In the genomic region with DNA sequence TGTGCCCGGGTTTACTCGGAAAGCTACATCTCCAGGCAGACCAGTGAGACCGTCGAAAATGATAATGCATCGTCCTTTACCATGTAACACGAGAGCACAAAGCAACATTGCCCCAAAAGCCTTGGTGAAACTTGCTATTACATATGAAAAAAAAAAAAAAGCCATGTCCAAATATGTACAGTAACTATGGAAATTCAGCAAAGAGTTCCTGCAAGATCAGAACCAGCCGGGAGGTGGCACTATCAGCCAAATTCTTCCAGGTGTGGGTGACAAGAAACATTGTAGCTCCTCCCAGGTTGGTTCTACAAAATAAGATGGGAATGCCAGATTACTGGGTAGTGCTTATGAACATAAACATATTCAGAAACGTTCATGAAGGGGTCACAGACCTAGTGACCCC, we compare ENCODE assay signal across 18 mouse cellular contexts. TPM values are rescaled to one million over a fixed set of nuclear protein-coding genes. Genes with fewer than 3 reads are reported as not detected.
DNase-seq lines count a peak whose midpoint lies in the region; ATAC-seq and TF ChIP-seq lines count a peak whose summit lies in the region.
"Had no signal": no experiment of that assay in that cellular context is flagged by ENCODE, and none has a peak within 500 bp of the region (broad histone marks: within the 10 kb centered on the region; RNA-seq: fewer than 3 reads in every experiment).

No protein-coding gene starts in this region.

- no peaks in the 10 kb centered on the region for H3K9me3 ChIP-seq in intestine, postnatal 0 days (ENCODE audit: control insufficient read depth)
- H3K9me3 ChIP-seq in intestine, embryonic 16.5 days (ENCODE audit: control insufficient read depth, low read length) = no peaks in the 10 kb centered on the region
- no peaks in the 10 kb centered on the region for H3K9me3 ChIP-seq in lung, embryonic 14.5 days (ENCODE audit: low read depth, low read length)
- no peaks in the 10 kb centered on the region for H3K9me3 ChIP-seq in ES-E14 (ENCODE audit: control insufficient read depth, insufficient read depth, low read depth, low read length)
- H3K9me3 ChIP-seq: embryonic facial prominence, embryonic 13.5 days; forebrain, embryonic 13.5 days; limb, embryonic 15.5 days had no signal

- no peaks in the 10 kb centered on the region for H3K4me1 ChIP-seq in intestine, postnatal 0 days (replicated peaks; ENCODE audit: control insufficient read depth, insufficient read depth, low read length)
- H3K4me1 ChIP-seq in intestine, embryonic 16.5 days (ENCODE audit: control insufficient read depth, insufficient read depth, low read length) = no peaks in the 10 kb centered on the region
- no peaks in the 10 kb centered on the region for H3K4me1 ChIP-seq in lung, embryonic 14.5 days (ENCODE audit: insufficient read depth)
- 0 out of 4 replicates have a peak, but pooled peaks cover 0 to 2% of the 10 kb centered on the region in 2 experiments for H3K4me1 ChIP-seq in ES-E14 (ENCODE audit: control insufficient read depth in 2 of 2, insufficient read depth in 2 of 2, low read length in 2 of 2, poor library complexity in 1 of 2)
- H3K4me1 ChIP-seq: embryonic facial prominence, embryonic 13.5 days; forebrain, embryonic 13.5 days; limb, embryonic 15.5 days had no signal

- no peak for ATAC-seq in intestine, postnatal 0 days
- no peak for ATAC-seq in intestine, embryonic 16.5 days
- ATAC-seq in lung, embryonic 14.5 days (ENCODE audit: insufficient read depth) = no peak
- ATAC-seq in erythroblast, adult 5-6 weeks (replicated peaks; ENCODE audit: low FRiP score, poor library complexity, severe bottlenecking) = no peak
- ATAC-seq: forebrain, embryonic 13.5 days; inflammation-experienced regulatory T-cells, adult 6 months had no signal

- H3K27me3 ChIP-seq in intestine, postnatal 0 days (replicated peaks; ENCODE audit: control insufficient read depth, insufficient read depth, low read length) = no peaks in the 10 kb centered on the region
- H3K27me3 ChIP-seq in intestine, embryonic 16.5 days (replicated peaks; ENCODE audit: control insufficient read depth, insufficient read depth, low read length) = no peaks in the 10 kb centered on the region
- no peaks in the 10 kb centered on the region for H3K27me3 ChIP-seq in lung, embryonic 14.5 days (ENCODE audit: insufficient read depth, low read length)
- H3K27me3 ChIP-seq: forebrain, embryonic 13.5 days had no signal

- H3K36me3 ChIP-seq in intestine, postnatal 0 days (ENCODE audit: control insufficient read depth, insufficient read depth) = no peaks in the 10 kb centered on the region
- no peaks in the 10 kb centered on the region for H3K36me3 ChIP-seq in intestine, embryonic 16.5 days (ENCODE audit: control insufficient read depth, insufficient read depth, low read length)
- no peaks in the 10 kb centered on the region for H3K36me3 ChIP-seq in lung, embryonic 14.5 days (ENCODE audit: insufficient read depth)
- H3K36me3 ChIP-seq in ES-E14 (ENCODE audit: control insufficient read depth, insufficient read depth, low read length, poor library complexity, severe bottlenecking) = no peaks in the 10 kb centered on the region
- H3K36me3 ChIP-seq: embryonic facial prominence, embryonic 13.5 days; limb, embryonic 15.5 days had no signal

- WGBS in intestine, postnatal 0 days = 74% methylated on average over 8 of the region's 8 CpGs
- WGBS in intestine, embryonic 16.5 days = 74% methylated on average over 8 of the region's 8 CpGs
- WGBS in lung, embryonic 14.5 days = 65% methylated on average over 8 of the region's 8 CpGs

- in situ Hi-C loops in ES-E14 (cut with MboI; ENCODE audit: low sequenced_read_pairs in 2 of 2, unreplicated experiment in 2 of 2) = no loop called here

- H3K4me2 ChIP-seq in intestine, postnatal 0 days (replicated peaks; ENCODE audit: low read depth) = no peak overlapping the region
- H3K4me2 ChIP-seq in intestine, embryonic 16.5 days (ENCODE audit: low read depth, low read length) = no peak overlapping the region
- no peak overlapping the region for H3K4me2 ChIP-seq in lung, embryonic 14.5 days
- H3K4me2 ChIP-seq: embryonic facial prominence, embryonic 13.5 days; forebrain, embryonic 13.5 days; limb, embryonic 15.5 days had no signal

- H3K4me3 ChIP-seq in intestine, postnatal 0 days (ENCODE audit: low read depth, low read length) = no peak overlapping the region
- H3K4me3 ChIP-seq in intestine, embryonic 16.5 days (ENCODE audit: low read length) = no peak overlapping the region
- H3K4me3 ChIP-seq in lung, embryonic 14.5 days (ENCODE audit: low read depth, low read length) = no peak overlapping the region
- no peak overlapping the region for H3K4me3 ChIP-seq in ES-E14 (ENCODE audit: insufficient read depth in 1 of 2, low read depth in 1 of 2, low read length in 2 of 2, poor library complexity in 1 of 2, severe bottlenecking in 1 of 2)
- H3K4me3 ChIP-seq: embryonic facial prominence, embryonic 13.5 days; forebrain, embryonic 13.5 days; limb, embryonic 15.5 days; myocyte had no signal

- no peak overlapping the region for H3K27ac ChIP-seq in intestine, postnatal 0 days (ENCODE audit: low read depth, low read length)
- no peak overlapping the region for H3K27ac ChIP-seq in intestine, embryonic 16.5 days (ENCODE audit: low read length)
- no peak overlapping the region for H3K27ac ChIP-seq in lung, embryonic 14.5 days (ENCODE audit: low read depth)
- H3K27ac ChIP-seq in ES-E14 (ENCODE audit: insufficient read depth, low read depth, low read length, poor library complexity, severe bottlenecking) = no peak overlapping the region
- H3K27ac ChIP-seq: embryonic facial prominence, embryonic 13.5 days; forebrain, embryonic 13.5 days; limb, embryonic 15.5 days had no signal

- no peak overlapping the region for H3K9ac ChIP-seq in intestine, postnatal 0 days (ENCODE audit: low read depth, low read length)
- no peak overlapping the region for H3K9ac ChIP-seq in intestine, embryonic 16.5 days (ENCODE audit: low read depth, low read length)
- H3K9ac ChIP-seq in lung, embryonic 14.5 days = no peak overlapping the region
- H3K9ac ChIP-seq in ES-E14 (ENCODE audit: insufficient read depth, low read depth, low read length, poor library complexity, severe bottlenecking) = no peak overlapping the region
- H3K9ac ChIP-seq: embryonic facial prominence, embryonic 13.5 days; forebrain, embryonic 13.5 days; limb, embryonic 15.5 days had no signal

- peak; percentile 35 for DNase-seq in lung, embryonic 14.5 days
- no peak for DNase-seq in lung, postnatal 14 days
- no peak for DNase-seq in ES-E14 (ENCODE audit: low read depth, low spot score)
- DNase-seq in induced T-regulatory cell, adult 2 months (ENCODE audit: low read depth) = peak; percentile 56
- DNase-seq in adrenal gland, adult 18-20 months (ENCODE audit: low spot score in 2 of 2) = no peak
- DNase-seq: adrenal gland, postnatal 14 days; heart, postnatal 36 days; kidney, postnatal 4 days had no signal

- TF ChIP-seq CTCF in intestine, postnatal 0 days (IDR thresholded peaks at IDR 0.05; ENCODE audit: low read depth) = peak; percentile 50
- peak; percentile 23; the same call in 1 of the 2 replicates for TF ChIP-seq CTCF in lung, embryonic 14.5 days (IDR thresholded peaks at IDR 0.05; ENCODE audit: low read depth)

TF ChIP-seq in ES-E14, 5 proteins besides CTCF, POLR2A, EP300 and RAD21:
- TF ChIP-seq ZC3H11A (IDR thresholded peaks at IDR 0.05; ENCODE audit: borderline replicate concordance, low read depth, low read length) (no peak), ZNF384 (IDR thresholded peaks at IDR 0.05; ENCODE audit: low read depth, low read length) (peak; percentile 75), HCFC1 (IDR thresholded peaks at IDR 0.05; ENCODE audit: borderline replicate concordance, insufficient read depth, low read length) (no peak), CHD2 (IDR thresholded peaks at IDR 0.05; ENCODE audit: low read depth, low read length) (no peak), MAFK (IDR thresholded peaks at IDR 0.05; ENCODE audit: insufficient read depth, low read depth, low read length) (no peak)
TF ChIP-seq in ES-E14: peak in this region for 1.

RNA-seq across cellular contexts. Expression of gene Ccr6, which starts 21.1 kb away (rescaled TPM):
- polyA plus RNA-seq in intestine, postnatal 0 days (2015; fragmentation: Nextera tagmentation; extraction: Ambion mirVana) = 0.46 TPM in 2 replicates
- polyA plus RNA-seq in intestine, embryonic 16.5 days (2015; fragmentation: Nextera tagmentation; extraction: Ambion mirVana) = 0.75 and 0.78 TPM in 2 replicates
- polyA plus RNA-seq in lung, embryonic 14.5 days (2014; fragmentation: Nextera tagmentation; extraction: Ambion mirVana) = not detected in 2 replicates
- 0.18 TPM in 1 of 2 replicates, not detected in the other for total RNA-seq in ES-E14 (2012; rRNA removed)
- not detected for total RNA-seq in adrenal gland, adult 18-20 months (2021)
- total RNA-seq in erythroblast, adult 5-6 weeks (2015; ENCODE audit: low replicate concordance) = not detected in 2 replicates
- not detected in 2 replicates for total RNA-seq in erythroblast, adult 5-6 weeks (2017; ENCODE audit: low replicate concordance)
- total RNA-seq: adrenal gland, postnatal 14 days; gastrocnemius, adult 18-20 months; heart, postnatal 36 days; megakaryocyte-erythroid progenitor cell, adult 5-6 weeks had no signal
- polyA plus RNA-seq: embryonic facial prominence, embryonic 13.5 days; forebrain, embryonic 13.5 days; limb, embryonic 15.5 days; myocyte had no signal

RNA-seq across cellular contexts. Expression of gene Mpc1, which starts 25.7 kb away (rescaled TPM):
- 294 and 297 TPM in 2 replicates for polyA plus RNA-seq in intestine, postnatal 0 days (2015; fragmentation: Nextera tagmentation; extraction: Ambion mirVana)
- polyA plus RNA-seq in intestine, embryonic 16.5 days (2015; fragmentation: Nextera tagmentation; extraction: Ambion mirVana) = 223 and 235 TPM in 2 replicates
- polyA plus RNA-seq in lung, embryonic 14.5 days (2014; fragmentation: Nextera tagmentation; extraction: Ambion mirVana) = 154 and 160 TPM in 2 replicates
- 23.0 and 35.7 TPM in 2 replicates for total RNA-seq in ES-E14 (2012; rRNA removed)
- total RNA-seq in adrenal gland, adult 18-20 months (2021) = 100 to 1,000 TPM; 319 to 746 TPM
- total RNA-seq in erythroblast, adult 5-6 weeks (2015; ENCODE audit: low replicate concordance) = 46.5 and 65.0 TPM in 2 replicates
- 21.7 and 52.1 TPM in 2 replicates for total RNA-seq in erythroblast, adult 5-6 weeks (2017; ENCODE audit: low replicate concordance)

RNA-seq across cellular contexts. Expression of gene Sft2d1, which starts 53.9 kb away (rescaled TPM):
- 126 and 135 TPM in 2 replicates for polyA plus RNA-seq in intestine, postnatal 0 days (2015; fragmentation: Nextera tagmentation; extraction: Ambion mirVana)
- polyA plus RNA-seq in intestine, embryonic 16.5 days (2015; fragmentation: Nextera tagmentation; extraction: Ambion mirVana) = 91.7 and 92.5 TPM in 2 replicates
- 61.0 and 67.4 TPM in 2 replicates for polyA plus RNA-seq in lung, embryonic 14.5 days (2014; fragmentation: Nextera tagmentation; extraction: Ambion mirVana)
- 89.8 and 102 TPM in 2 replicates for total RNA-seq in ES-E14 (2012; rRNA removed)
- 10 to 100 TPM; 38.1 to 43.2 TPM for total RNA-seq in adrenal gland, adult 18-20 months (2021)
- total RNA-seq in erythroblast, adult 5-6 weeks (2015; ENCODE audit: low replicate concordance) = 94.7 and 111 TPM in 2 replicates
- 8.0 and 8.2 TPM in 2 replicates for total RNA-seq in erythroblast, adult 5-6 weeks (2017; ENCODE audit: low replicate concordance)

Comparison
In these comparisons a context has a peak if more than half of its experiments do, and no peak if none do; other contexts are left out.
1. DNase-seq: peak in lung, embryonic 14.5 days (single experiment) and induced T-regulatory cell, adult 2 months (single experiment); none in lung, postnatal 14 days (single experiment), ES-E14 (single experiment) and adrenal gland, adult 18-20 months (0 of 2).